Mouse (Mus musculus): ENCODE results near the gene Fam124b. TPM values are rescaled to one million over a fixed set of nuclear protein-coding genes. Genes with fewer than 3 reads are reported as not detected.
A peak's percentile ranks its signal among the peaks of the same experiment; 100 is the strongest.

Gene Fam124b
- total and polyA plus RNA-seq, 2 experiments from 2014 or later, result 0.24 to 0.31 TPM

- Histone ChIP-seq H3K36me3 (ENCODE audit: insufficient read depth) (no peaks in the 10 kb centered on the region), H3K27ac (ENCODE audit: low read depth, low read length) (no peak overlapping the region), H3K9me3 (ENCODE audit: low read length) (no peaks in the 10 kb centered on the region), H3K4me3 (ENCODE audit: low read depth, low read length) (no peak overlapping the region), H3K4me2 (ENCODE audit: low read depth) (no peak overlapping the region), H3K27me3 (ENCODE audit: insufficient read depth, low read length) (no peaks in the 10 kb centered on the region), H3K9ac (no peak overlapping the region), H3K4me1 (ENCODE audit: insufficient read depth) (peaks cover 6% of the 10 kb centered on the region; the same call in 1 of the 2 replicates)
- WGBS, result 22% methylated on average over 12 of the region's 12 CpGs
- DNase-seq (no peak), ATAC-seq (no peak)
- no peak for TF ChIP-seq CTCF (IDR thresholded peaks at IDR 0.05; ENCODE audit: low read depth)
These were observed 21.9 kb upstream of the Fam124b start for GRCm38 (mm10) chr1:80240017-80240660.

- Histone ChIP-seq H3K4me2 (ENCODE audit: low read depth) (no peak overlapping the region), H3K9ac (no peak overlapping the region), H3K4me1 (ENCODE audit: insufficient read depth) (peaks cover 6% of the 10 kb centered on the region; the same call in 1 of the 2 replicates), H3K27me3 (ENCODE audit: insufficient read depth, low read length) (no peaks in the 10 kb centered on the region), H3K27ac (ENCODE audit: low read depth, low read length) (no peak overlapping the region), H3K4me3 (ENCODE audit: low read depth, low read length) (no peak overlapping the region), H3K36me3 (ENCODE audit: insufficient read depth) (no peaks in the 10 kb centered on the region), H3K9me3 (ENCODE audit: low read length) (no peaks in the 10 kb centered on the region)
- no peak for ATAC-seq
- no peak for DNase-seq
- 78% methylated on average over 11 of the region's 11 CpGs for WGBS
- no peak for TF ChIP-seq CTCF (IDR thresholded peaks at IDR 0.05; ENCODE audit: low read depth)
These were observed 21.2 kb upstream of the Fam124b start for GRCm38 (mm10) chr1:80239481-80239880.

GRCm38 (mm10) chr1:80236951-80237702, 18.9 kb upstream of the Fam124b start:
- no peak for TF ChIP-seq CTCF (IDR thresholded peaks at IDR 0.05; ENCODE audit: low read depth)
- Histone ChIP-seq H3K9me3 (ENCODE audit: low read length) (no peaks in the 10 kb centered on the region), H3K27ac (ENCODE audit: low read depth, low read length) (0 out of 2 replicates have a peak overlapping the region, but pooled peaks have one; percentile 9), H3K9ac (no peak overlapping the region), H3K27me3 (ENCODE audit: insufficient read depth, low read length) (no peaks in the 10 kb centered on the region), H3K4me3 (ENCODE audit: low read depth, low read length) (no peak overlapping the region), H3K36me3 (ENCODE audit: insufficient read depth) (no peaks in the 10 kb centered on the region), H3K4me2 (ENCODE audit: low read depth) (no peak overlapping the region), H3K4me1 (ENCODE audit: insufficient read depth) (peaks cover 6% of the 10 kb centered on the region; the same call in 1 of the 2 replicates)
- ATAC-seq (no peak), DNase-seq (no peak)
- 25% methylated on average over 11 of the region's 11 CpGs for WGBS

- Histone ChIP-seq H3K27me3 (ENCODE audit: insufficient read depth, low read length) (no peaks in the 10 kb centered on the region), H3K9me3 (ENCODE audit: low read length) (no peaks in the 10 kb centered on the region), H3K4me3 (ENCODE audit: low read depth, low read length) (no peak overlapping the region), H3K4me2 (ENCODE audit: low read depth) (no peak overlapping the region), H3K27ac (ENCODE audit: low read depth, low read length) (no peak overlapping the region), H3K4me1 (ENCODE audit: insufficient read depth) (peaks cover 6% of the 10 kb centered on the region; the same call in 1 of the 2 replicates), H3K9ac (no peak overlapping the region), H3K36me3 (ENCODE audit: insufficient read depth) (no peaks in the 10 kb centered on the region)
- 4% methylated on average over 1 of the region's 1 CpGs for WGBS
- TF ChIP-seq CTCF (IDR thresholded peaks at IDR 0.05; ENCODE audit: low read depth), result no peak
- DNase-seq, result no peak
- ATAC-seq, result no peak
These were observed 17.9 kb upstream of the Fam124b start for GRCm38 (mm10) chr1:80236126-80236525.

GRCm38 (mm10) chr1:80230612-80231011, 12.3 kb upstream of the Fam124b start:
- ATAC-seq, result no peak
- Histone ChIP-seq H3K9me3 (ENCODE audit: low read length) (no peaks in the 10 kb centered on the region), H3K9ac (no peak overlapping the region), H3K27me3 (ENCODE audit: insufficient read depth, low read length) (no peaks in the 10 kb centered on the region), H3K27ac (ENCODE audit: low read depth, low read length) (no peak overlapping the region), H3K4me1 (ENCODE audit: insufficient read depth) (no peaks in the 10 kb centered on the region), H3K4me2 (ENCODE audit: low read depth) (no peak overlapping the region), H3K36me3 (ENCODE audit: insufficient read depth) (no peaks in the 10 kb centered on the region), H3K4me3 (ENCODE audit: low read depth, low read length) (no peak overlapping the region)
- WGBS, result 64% methylated on average over 1 of the region's 1 CpGs
- no peak for DNase-seq
- no peak for TF ChIP-seq CTCF (IDR thresholded peaks at IDR 0.05; ENCODE audit: low read depth)

GRCm38 (mm10) chr1:80224839-80225412, 6.7 kb upstream of the Fam124b start:
- ATAC-seq (peak; percentile 77), DNase-seq (peak; percentile 15)
- no peaks in the 10 kb centered on the region for H3K36me3 ChIP-seq (ENCODE audit: insufficient read depth)
- no peaks in the 10 kb centered on the region for H3K27me3 ChIP-seq (ENCODE audit: insufficient read depth, low read length)
- no peak overlapping the region for H3K4me3 ChIP-seq (ENCODE audit: low read depth, low read length)
- H3K4me1 ChIP-seq (ENCODE audit: insufficient read depth), result no peaks in the 10 kb centered on the region
- 17% methylated on average over 3 of the region's 3 CpGs for WGBS
- H3K4me2 ChIP-seq (ENCODE audit: low read depth), result no peak overlapping the region
- TF ChIP-seq CTCF (IDR thresholded peaks at IDR 0.05; ENCODE audit: low read depth), result no peak
- H3K9me3 ChIP-seq (ENCODE audit: low read length), result no peaks in the 10 kb centered on the region
- H3K27ac ChIP-seq (ENCODE audit: low read depth, low read length), result no peak overlapping the region
- H3K9ac ChIP-seq, result no peak overlapping the region

- ATAC-seq (peak; percentile 44), DNase-seq (peak; percentile 21)
- WGBS, result 41% methylated on average over 4 of the region's 4 CpGs
- Histone ChIP-seq H3K27ac (ENCODE audit: low read depth, low read length) (no peak overlapping the region), H3K4me1 (ENCODE audit: insufficient read depth) (no peaks in the 10 kb centered on the region), H3K36me3 (ENCODE audit: insufficient read depth) (no peaks in the 10 kb centered on the region), H3K9me3 (ENCODE audit: low read length) (no peaks in the 10 kb centered on the region), H3K27me3 (ENCODE audit: insufficient read depth, low read length) (no peaks in the 10 kb centered on the region), H3K9ac (no peak overlapping the region), H3K4me2 (ENCODE audit: low read depth) (no peak overlapping the region), H3K4me3 (ENCODE audit: low read depth, low read length) (no peak overlapping the region)
- TF ChIP-seq CTCF (IDR thresholded peaks at IDR 0.05; ENCODE audit: low read depth), result no peak
These were observed 2.9 kb upstream of the Fam124b start for GRCm38 (mm10) chr1:80221151-80221550.
